22 mouse cellular contexts compared by ENCODE assay signal in the genomic region with DNA sequence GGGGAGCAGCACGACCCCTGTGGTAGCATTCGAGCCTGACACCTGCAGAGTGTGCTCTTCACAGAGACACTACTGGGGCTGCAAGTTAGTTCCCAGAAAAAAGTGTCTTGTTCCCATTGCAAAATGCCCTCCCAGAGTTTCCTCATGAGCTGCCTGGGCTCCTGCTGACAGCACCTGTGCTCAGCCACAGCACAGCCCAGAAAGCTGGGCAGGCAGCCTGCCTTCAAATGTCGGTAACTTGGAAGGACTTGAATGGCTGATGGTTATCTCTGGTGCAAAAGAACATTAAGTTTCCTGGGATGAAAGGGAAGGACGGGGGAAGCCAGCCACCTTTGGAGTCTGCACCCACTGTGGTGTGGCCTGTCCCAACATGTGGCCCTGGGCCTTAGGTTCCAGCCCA.
DNase-seq lines count a peak whose midpoint lies in the region; ATAC-seq and TF ChIP-seq lines count a peak whose summit lies in the region.
"Had no signal": no experiment of that assay in that cellular context is flagged by ENCODE, and none has a peak within 500 bp of the region (broad histone marks: within the 10 kb centered on the region; RNA-seq: fewer than 3 reads in every experiment).

No protein-coding gene starts in this region.

- no peak overlapping the region for H3K4me3 ChIP-seq in limb, embryonic 15.5 days
- no peak overlapping the region for H3K4me3 ChIP-seq in limb, embryonic 10.5 days
- H3K4me3 ChIP-seq in lung, postnatal 0 days (ENCODE audit: low read depth, low read length): no peak overlapping the region
- H3K4me3 ChIP-seq: embryonic facial prominence, embryonic 12.5 days; erythroblast, embryonic 14.5 days; forebrain, embryonic 13.5 days; forebrain, embryonic 15.5 days had no signal

- H3K4me2 ChIP-seq in limb, embryonic 15.5 days: no peak overlapping the region
- no peak overlapping the region for H3K4me2 ChIP-seq in lung, postnatal 0 days (replicated peaks; ENCODE audit: low read depth, low read length)
- H3K4me2 ChIP-seq: embryonic facial prominence, embryonic 12.5 days; forebrain, embryonic 13.5 days; forebrain, embryonic 15.5 days had no signal

- TF ChIP-seq EP300 in lung, postnatal 0 days (IDR thresholded peaks at IDR 0.05): no peak

- no peaks in the 10 kb centered on the region for H3K9me3 ChIP-seq in limb, embryonic 15.5 days
- H3K9me3 ChIP-seq in limb, embryonic 10.5 days (replicated peaks): no peaks in the 10 kb centered on the region
- H3K9me3 ChIP-seq in lung, postnatal 0 days (ENCODE audit: low read length): no peaks in the 10 kb centered on the region
- H3K9me3 ChIP-seq: embryonic facial prominence, embryonic 12.5 days; forebrain, embryonic 13.5 days; forebrain, embryonic 15.5 days had no signal

- no peak for DNase-seq in limb, embryonic 10.5 days (ENCODE audit: low spot score)
- DNase-seq in thymus, postnatal 25 days: peak; percentile 18
- DNase-seq in thymus, postnatal 4 days: no peak
- DNase-seq in fat pad, adult 2 months (ENCODE audit: extremely low read depth, low read depth, low spot score): peak; percentile 94
- DNase-seq in gonadal fat pad, adult 2 months (ENCODE audit: low read depth): peak; percentile 96
- DNase-seq in kidney, adult 9 months: no peak
- no peak for DNase-seq in lung, postnatal 0 days (ENCODE audit: low spot score)
- DNase-seq: adrenal gland, adult 2 months; adrenal gland, postnatal 25 days; cerebellum, adult 11 months; cerebellum, adult 18-20 months; cerebellum, adult 8-10 months; cerebellum, adult 9-11 months; cerebellum, postnatal 14 days; cerebellum, postnatal 36 days; embryo, embryonic 11 days; forebrain, postnatal 0 days had no signal

- H3K27ac ChIP-seq in limb, embryonic 15.5 days: peak overlapping the region; percentile 7; the same call in 1 of the 2 replicates
- H3K27ac ChIP-seq in limb, embryonic 10.5 days: no peak overlapping the region
- H3K27ac ChIP-seq in lung, postnatal 0 days (ENCODE audit: low read length): no peak overlapping the region
- H3K27ac ChIP-seq: embryonic facial prominence, embryonic 12.5 days; forebrain, embryonic 13.5 days; forebrain, embryonic 15.5 days had no signal

- H3K27me3 ChIP-seq in limb, embryonic 15.5 days: 0 out of 2 replicates have a peak, but pooled peaks cover 6% of the 10 kb centered on the region
- peaks cover 40% of the 10 kb centered on the region for H3K27me3 ChIP-seq in limb, embryonic 10.5 days (ENCODE audit: low read depth, poor library complexity, severe bottlenecking)
- H3K27me3 ChIP-seq in lung, postnatal 0 days (replicated peaks; ENCODE audit: insufficient read depth, low read length): no peaks in the 10 kb centered on the region
- H3K27me3 ChIP-seq: embryonic facial prominence, embryonic 12.5 days; forebrain, embryonic 13.5 days; forebrain, embryonic 15.5 days had no signal

- no peak overlapping the region for H3K9ac ChIP-seq in limb, embryonic 15.5 days
- H3K9ac ChIP-seq in lung, postnatal 0 days (replicated peaks; ENCODE audit: low read depth): no peak overlapping the region
- H3K9ac ChIP-seq: embryonic facial prominence, embryonic 12.5 days; forebrain, embryonic 13.5 days; forebrain, embryonic 15.5 days; forebrain, postnatal 0 days had no signal

- 36% methylated on average over 4 of the region's 4 CpGs for WGBS in limb, embryonic 15.5 days
- 72% methylated on average over 4 of the region's 4 CpGs for WGBS in limb, embryonic 10.5 days
- 50% methylated on average over 4 of the region's 4 CpGs for WGBS in lung, postnatal 0 days

- no peaks in the 10 kb centered on the region for H3K36me3 ChIP-seq in limb, embryonic 15.5 days
- H3K36me3 ChIP-seq in limb, embryonic 10.5 days: no peaks in the 10 kb centered on the region
- H3K36me3 ChIP-seq in lung, postnatal 0 days (ENCODE audit: insufficient read depth, low read length): no peaks in the 10 kb centered on the region
- H3K36me3 ChIP-seq: embryonic facial prominence, embryonic 12.5 days; forebrain, embryonic 15.5 days had no signal

- TF ChIP-seq CTCF in lung, postnatal 0 days (IDR thresholded peaks at IDR 0.05): no peak

- no peak for ATAC-seq in limb, embryonic 15.5 days (ENCODE audit: insufficient number of reproducible peaks, low FRiP score, low TSS enrichment, low read depth)
- no peak for ATAC-seq in lung, postnatal 0 days
- ATAC-seq: forebrain, embryonic 13.5 days; forebrain, embryonic 15.5 days; forebrain, postnatal 0 days had no signal

- H3K4me1 ChIP-seq in limb, embryonic 15.5 days: peaks cover 44% of the 10 kb centered on the region
- H3K4me1 ChIP-seq in limb, embryonic 10.5 days: peaks cover 22% of the 10 kb centered on the region
- H3K4me1 ChIP-seq in lung, postnatal 0 days (ENCODE audit: insufficient read depth, low read depth, low read length): no peaks in the 10 kb centered on the region
- H3K4me1 ChIP-seq: forebrain, embryonic 13.5 days; forebrain, embryonic 15.5 days had no signal

Comparison
In these comparisons a context has a peak if more than half of its experiments do, and no peak if none do; other contexts are left out.
1. DNase-seq: peak in thymus, postnatal 25 days (single experiment), fat pad, adult 2 months (single experiment) and gonadal fat pad, adult 2 months (single experiment); none in limb, embryonic 10.5 days (single experiment), thymus, postnatal 4 days (single experiment), kidney, adult 9 months (single experiment) and lung, postnatal 0 days (single experiment).